Mouse (Mus musculus) hindbrain, embryonic 14.5 days (tissue): ENCODE data around the gene Sdr39u1. TPM values are rescaled to one million over a fixed set of nuclear protein-coding genes. Genes with fewer than 3 reads are reported as not detected.

Experiments used
- ATAC-seq: fragments of 200-750 bp; cut with Nextera tagmentation; 2 replicates; pipeline ENCODE4 v1.8.0; 2017; ENCODE audit warnings: moderate number of reproducible peaks, mild to moderate bottlenecking, moderate TSS enrichment, moderate library complexity; ENCODE audit not compliant: low FRiP score
- DNase-seq: peaks from one replicate; pipeline ENCODE4 v3.0.0-alpha.2; 2015; ENCODE audit warnings: low spot score
- H3K27ac ChIP-seq: fragments of 300-500 bp; sonication (generic); 2 replicates; pipeline ENCODE4 v1.5.1; 2014; ENCODE audit warnings: mild to moderate bottlenecking, moderate library complexity
- H3K27me3 ChIP-seq: fragments of 300-500 bp; sonication (generic); 2 replicates; pipeline ENCODE4 v1.6.1; 2014; ENCODE audit warnings: mild to moderate bottlenecking, low read length, mixed read lengths; ENCODE audit not compliant: control insufficient read depth, insufficient read depth
- H3K36me3 ChIP-seq: fragments of 300-500 bp; sonication (generic); replicated peaks from 2 replicates; pipeline ENCODE4 v1.6.1; 2014; ENCODE audit not compliant: control insufficient read depth, insufficient read depth
- H3K4me1 ChIP-seq: fragments of 300-500 bp; sonication (generic); replicated peaks from 2 replicates; pipeline ENCODE4 v1.6.1; 2014; ENCODE audit warnings: antibody characterized with exemption, low read length, mixed read lengths; ENCODE audit not compliant: control insufficient read depth, insufficient read depth
- H3K4me2 ChIP-seq: fragments of 300-500 bp; sonication (generic); replicated peaks from 2 replicates; pipeline ENCODE4 v1.6.1; 2014; ENCODE audit warnings: mild to moderate bottlenecking, moderate library complexity
- H3K4me3 ChIP-seq: fragments of 300-500 bp; sonication (generic); replicated peaks from 2 replicates; pipeline ENCODE4 v1.5.1; 2014; ENCODE audit warnings: mild to moderate bottlenecking, low read length
- H3K9ac ChIP-seq: fragments of 300-500 bp; sonication (generic); 2 replicates; pipeline ENCODE4 v1.6.1; 2014
- H3K9me3 ChIP-seq: fragments of 300-500 bp; sonication (generic); 2 replicates; pipeline ENCODE4 v1.6.1; 2016; ENCODE audit warnings: low read length; ENCODE audit not compliant: control insufficient read depth
- WGBS: fragments of 180-500 bp; shearing (Covaris S2); extraction: QIAGEN DNeasy Blood & Tissue Kit; methylation state at CpG from one replicate; pipeline ENCODE4 v1.1.7; 2014; 5-methylcytosine and 5-hydroxymethylcytosine counted together
- polyA plus RNA-seq: library from polyadenylated mRNA; unstranded; fragments of >200 nt; fragmentation: Nextera tagmentation; extraction: Ambion mirVana; gene quantifications from 2 replicates; pipeline ENCODE4 v1.2.1, GENCODE M21; 2014

Sdr39u1 gene
- polyA plus RNA-seq, 1 experiment from 2014 or later, result 131 TPM

DNA sequence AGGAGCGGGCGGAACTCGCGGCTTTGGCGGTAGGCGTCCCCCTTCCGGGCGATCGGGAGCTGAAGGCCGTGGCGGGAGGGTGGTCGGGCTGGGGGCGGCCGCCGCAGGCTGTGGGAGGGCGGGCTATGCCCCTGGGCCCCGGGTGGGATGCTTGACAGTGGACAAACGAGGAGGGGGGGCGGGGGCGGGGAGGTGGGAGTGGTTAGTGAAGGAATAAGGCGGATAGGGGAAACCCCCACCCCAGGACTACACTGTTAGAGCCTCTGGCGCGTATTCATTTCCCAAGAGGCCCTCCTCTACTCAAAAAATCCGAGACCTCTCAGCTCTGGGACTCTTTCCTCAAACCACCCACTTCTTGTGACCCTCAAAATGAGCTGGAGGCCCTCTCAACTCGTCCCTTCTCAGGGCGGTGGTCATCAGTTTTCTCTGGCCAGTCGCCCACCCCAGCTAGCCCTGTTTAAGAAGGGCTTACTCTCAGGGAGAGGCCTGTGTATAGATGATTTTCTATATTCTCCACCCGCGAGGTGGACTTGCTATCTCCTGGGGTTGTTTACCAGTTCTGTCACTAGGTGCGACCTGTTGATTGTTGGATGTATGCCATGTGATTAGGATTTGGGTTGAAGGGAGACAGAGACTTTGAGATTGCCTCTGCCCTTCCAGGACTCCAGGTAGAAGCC lies 14.8 kb downstream of the Sdr39u1 start:
- ATAC-seq (peak; percentile 72), DNase-seq (no peak)
- peak overlapping the region; percentile 71 for H3K27ac ChIP-seq
- whole genome bisulfite sequencing, result 1% methylated on average over 18 of the region's 30 CpGs
- no peaks in the 10 kb centered on the region for H3K9me3 ChIP-seq
- H3K4me2 ChIP-seq, result peak overlapping the region; percentile 71
- peak overlapping the region; percentile 75 for H3K9ac ChIP-seq
- H3K36me3 ChIP-seq, result peaks cover 33% of the 10 kb centered on the region
- H3K27me3 ChIP-seq, result no peaks in the 10 kb centered on the region
- H3K4me1 ChIP-seq, result peaks cover 10% of the 10 kb centered on the region
- peak overlapping the region; percentile 72 for H3K4me3 ChIP-seq

DNA sequence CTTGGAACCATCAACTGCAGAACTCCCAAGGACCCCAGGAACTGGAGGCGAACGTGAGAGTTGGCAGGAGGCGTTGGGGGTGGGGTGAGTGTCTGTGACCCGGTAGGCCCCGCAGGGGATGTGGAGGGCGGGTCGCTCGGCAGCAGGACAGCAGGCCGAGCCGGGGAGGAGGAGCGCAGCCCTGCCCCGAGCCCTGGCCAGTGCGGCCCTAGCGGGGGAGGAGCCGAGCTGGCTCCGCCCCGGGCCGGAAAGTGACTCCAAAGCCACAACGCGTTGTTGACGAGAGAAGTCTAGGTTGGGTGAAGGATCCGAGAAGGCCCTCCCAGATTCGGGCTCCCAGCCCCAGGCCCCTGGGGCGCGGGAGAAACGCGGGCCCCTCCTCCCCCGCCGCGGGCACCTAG lies 15.4 kb downstream of the Sdr39u1 start, which contains the start of gene Khnyn:
Gene Khnyn, plus strand, starts transcription at position 235 of the 401 bp plus-strand sequence.
- ATAC-seq, result peak; percentile 91
- peak; percentile 79 for DNase-seq
- Histone ChIP-seq H3K4me1 (peaks cover 10% of the 10 kb centered on the region), H3K4me2 (peak within 1 kb of the TSS; percentile 71), H3K9me3 (no peaks in the 10 kb centered on the region), H3K36me3 (peaks cover 27% of the 10 kb centered on the region), H3K9ac (peak within 1 kb of the TSS; percentile 75), H3K4me3 (peak within 1 kb of the TSS; percentile 72), H3K27me3 (no peaks in the 10 kb centered on the region), H3K27ac (peak within 1 kb of the TSS; percentile 71)
- under 1% methylated on average over 27 of the region's 30 CpGs for WGBS

DNA sequence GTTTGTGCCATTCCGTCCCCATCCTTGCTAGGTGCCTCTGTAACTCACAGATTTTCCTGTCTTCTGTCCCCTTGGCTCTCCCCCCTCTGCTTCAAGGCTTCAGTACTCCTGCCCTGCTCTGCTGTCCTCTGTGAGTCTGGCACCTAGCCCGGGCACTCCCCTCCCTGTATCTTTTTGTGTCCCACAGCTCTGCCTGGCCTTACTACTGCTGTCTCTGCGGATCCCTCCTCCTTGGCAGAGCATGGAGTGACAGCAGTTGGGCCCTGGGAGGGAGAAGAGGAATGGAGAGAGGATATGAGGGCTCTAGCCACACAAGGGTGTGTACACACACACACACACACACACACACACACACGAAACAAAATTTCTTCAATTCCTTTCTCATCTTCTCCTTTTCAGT lies 15.9 kb downstream of the Sdr39u1 start, which contains the start of gene Cbln3:
Gene Cbln3, minus strand, starts transcription at position 227 of the 400 bp plus-strand sequence.
- ATAC-seq (peak; percentile 18; the same call in 1 of the 2 replicates), DNase-seq (peak; percentile 42)
- no peaks in the 10 kb centered on the region for H3K9me3 ChIP-seq
- peaks cover 10% of the 10 kb centered on the region for H3K4me1 ChIP-seq
- 36% methylated on average over 4 of the region's 4 CpGs for WGBS
- peak within 1 kb of the TSS; percentile 72 for H3K4me3 ChIP-seq
- no peaks in the 10 kb centered on the region for H3K27me3 ChIP-seq
- peaks cover 22% of the 10 kb centered on the region for H3K36me3 ChIP-seq
- H3K27ac ChIP-seq, result peak within 1 kb of the TSS; percentile 71
- peak within 1 kb of the TSS; percentile 75 for H3K9ac ChIP-seq
- H3K4me2 ChIP-seq, result peak within 1 kb of the TSS; percentile 71

DNA sequence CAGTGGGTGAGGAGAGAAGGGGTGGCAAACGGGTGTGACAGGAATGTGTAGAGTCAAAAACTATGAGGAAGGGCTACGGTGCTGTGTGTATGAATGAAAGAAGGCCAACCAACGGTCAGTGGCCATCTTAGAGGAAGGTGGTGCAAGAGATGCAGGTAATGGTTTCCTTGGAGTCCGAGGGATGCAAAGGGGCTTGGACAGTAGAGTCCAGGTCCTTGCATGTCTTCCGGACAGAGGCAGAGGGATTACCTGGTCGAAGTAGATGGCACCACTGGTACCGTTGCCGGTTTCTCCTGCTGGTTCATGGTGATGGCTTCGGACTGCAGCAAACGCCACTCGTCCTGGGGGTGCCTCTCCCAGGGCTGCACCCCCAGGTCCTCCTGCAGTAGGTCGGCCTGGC lies 16.4 kb downstream of the Sdr39u1 start:
- ATAC-seq (no peak), DNase-seq (no peak)
- no peak overlapping the region for H3K9ac ChIP-seq
- no peak overlapping the region for H3K27ac ChIP-seq
- H3K4me3 ChIP-seq, result no peak overlapping the region
- no peaks in the 10 kb centered on the region for H3K27me3 ChIP-seq
- WGBS, result 89% methylated on average over 12 of the region's 12 CpGs
- H3K36me3 ChIP-seq, result peaks cover 18% of the 10 kb centered on the region
- no peaks in the 10 kb centered on the region for H3K9me3 ChIP-seq
- H3K4me1 ChIP-seq, result peaks cover 10% of the 10 kb centered on the region
- H3K4me2 ChIP-seq, result no peak overlapping the region

DNA sequence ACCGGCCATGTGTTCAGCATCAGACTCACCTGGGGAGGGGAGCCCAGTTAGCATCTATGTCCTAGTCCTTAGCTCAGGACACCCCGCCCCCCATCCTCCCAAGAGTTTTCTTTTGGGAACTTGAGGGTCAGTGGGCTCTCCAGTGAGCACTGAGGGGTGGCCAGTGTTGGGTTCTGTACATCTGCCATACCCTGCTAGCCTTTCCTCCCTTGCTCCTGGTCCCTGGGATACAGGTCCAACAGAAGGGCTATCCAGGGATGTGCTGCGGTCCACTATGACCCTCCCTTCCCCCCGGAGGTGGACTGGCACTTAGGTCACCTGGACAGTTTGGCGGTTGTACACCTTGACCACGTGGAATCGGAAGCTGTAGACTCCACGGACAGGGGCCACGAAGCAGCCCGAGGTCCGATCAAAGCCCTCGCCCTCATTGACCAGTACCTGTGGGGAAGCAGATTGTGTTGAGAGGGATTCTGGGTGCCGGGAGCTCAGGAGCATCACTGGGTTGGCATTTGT lies 16.9 kb downstream of the Sdr39u1 start:
- H3K4me3 ChIP-seq, result no peak overlapping the region
- no peak for ATAC-seq

DNA sequence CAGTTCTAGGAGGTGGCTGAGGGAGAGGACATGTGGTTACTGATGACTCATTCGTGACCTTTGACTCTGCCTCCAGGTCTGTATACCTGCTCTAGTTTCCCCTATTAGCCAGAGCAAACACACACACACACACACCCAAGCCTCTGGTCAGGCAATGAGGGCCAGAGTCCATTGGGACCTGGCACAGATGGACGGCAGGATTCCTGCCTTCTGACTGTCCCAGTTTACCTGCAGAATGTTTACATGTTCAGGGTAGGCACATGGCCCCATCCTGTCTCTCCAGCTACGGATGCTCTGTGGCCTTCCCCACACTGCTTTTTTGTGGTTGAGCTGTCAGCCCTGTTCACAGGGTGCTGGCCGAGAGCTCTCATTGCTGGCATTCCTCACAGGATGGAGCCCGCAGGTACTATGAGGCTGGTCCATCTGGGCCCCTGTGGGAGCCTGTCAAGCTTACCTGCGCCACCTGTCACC lies 17.9 kb downstream of the Sdr39u1 start:
- 74% methylated on average over 6 of the region's 6 CpGs for WGBS
- no peaks in the 10 kb centered on the region for H3K9me3 ChIP-seq
- H3K4me1 ChIP-seq, result peaks cover 10% of the 10 kb centered on the region
- H3K36me3 ChIP-seq, result peaks cover 3% of the 10 kb centered on the region
- ATAC-seq (no peak), DNase-seq (no peak)
- H3K9ac ChIP-seq, result no peak overlapping the region
- no peak overlapping the region for H3K27ac ChIP-seq
- no peak overlapping the region for H3K4me2 ChIP-seq
- H3K27me3 ChIP-seq, result no peaks in the 10 kb centered on the region
- H3K4me3 ChIP-seq, result no peak overlapping the region

More for the DNA sequence above, 16.9 kb downstream of the Sdr39u1 start:
- WGBS, result 94% methylated on average over 13 of the region's 13 CpGs
- no peak for DNase-seq
- no peak overlapping the region for H3K27ac ChIP-seq
- H3K4me2 ChIP-seq, result no peak overlapping the region
- H3K27me3 ChIP-seq, result no peaks in the 10 kb centered on the region
- peaks cover 13% of the 10 kb centered on the region for H3K36me3 ChIP-seq
- H3K4me1 ChIP-seq, result peaks cover 10% of the 10 kb centered on the region
- H3K9ac ChIP-seq, result no peak overlapping the region
- H3K9me3 ChIP-seq, result no peaks in the 10 kb centered on the region

DNA sequence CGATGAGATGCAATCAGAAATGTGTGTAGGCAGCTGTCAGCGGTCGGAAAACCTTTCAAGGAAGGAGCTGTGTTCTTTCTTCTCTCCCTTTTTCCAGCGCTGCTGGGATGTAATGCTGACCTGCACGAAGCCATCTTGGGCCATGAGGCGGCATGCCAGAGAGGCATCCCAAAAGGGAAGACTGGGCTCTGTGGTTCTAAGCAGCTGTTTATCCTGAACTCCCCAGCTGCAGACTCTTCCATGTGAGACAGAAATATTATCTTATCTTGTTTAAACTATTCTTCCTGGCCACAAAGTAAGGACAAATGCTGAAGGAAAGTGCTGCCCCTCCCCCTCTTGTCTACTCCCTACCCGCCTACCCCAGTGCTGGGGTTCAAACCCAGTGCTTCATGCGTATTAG lies 19.1 kb downstream of the Sdr39u1 start:
- DNase-seq, result no peak
- WGBS, result 83% methylated on average over 8 of the region's 8 CpGs
- no peak overlapping the region for H3K27ac ChIP-seq
- H3K27me3 ChIP-seq, result no peaks in the 10 kb centered on the region
- H3K9me3 ChIP-seq, result no peaks in the 10 kb centered on the region
- H3K4me3 ChIP-seq, result no peak overlapping the region
- no peak overlapping the region for H3K4me2 ChIP-seq
- ATAC-seq, result no peak
- H3K36me3 ChIP-seq, result no peaks in the 10 kb centered on the region
- H3K4me1 ChIP-seq, result peaks cover 10% of the 10 kb centered on the region
- H3K9ac ChIP-seq, result no peak overlapping the region

DNA sequence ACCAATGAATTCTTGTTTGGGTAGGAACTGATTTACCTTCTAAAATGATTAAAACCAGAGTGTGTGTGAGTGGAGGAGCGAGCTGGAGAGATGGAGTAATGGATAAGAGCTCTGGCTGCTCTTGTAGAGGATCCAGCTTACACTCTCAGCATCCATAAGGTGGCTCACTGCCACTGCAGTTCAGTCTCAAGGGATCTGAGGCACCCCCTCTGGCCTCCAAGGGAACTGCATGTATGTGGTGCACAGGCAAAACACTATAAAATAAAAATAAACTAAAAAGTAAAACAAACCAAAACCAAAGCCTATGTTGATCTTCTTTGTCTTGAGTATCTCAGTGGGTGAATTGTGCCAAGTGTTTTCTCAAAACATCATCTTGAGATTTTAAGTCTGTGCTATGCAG lies 20.5 kb downstream of the Sdr39u1 start:
- 28% methylated on average over 1 of the region's 1 CpGs for WGBS
- Histone ChIP-seq H3K4me2 (no peak overlapping the region), H3K4me1 (peaks cover 5% of the 10 kb centered on the region; the same call in 1 of the 2 replicates), H3K9ac (no peak overlapping the region), H3K36me3 (no peaks in the 10 kb centered on the region), H3K4me3 (no peak overlapping the region), H3K9me3 (no peaks in the 10 kb centered on the region), H3K27me3 (no peaks in the 10 kb centered on the region), H3K27ac (no peak overlapping the region)
- DNase-seq (peak; percentile 59), ATAC-seq (no peak)

DNA sequence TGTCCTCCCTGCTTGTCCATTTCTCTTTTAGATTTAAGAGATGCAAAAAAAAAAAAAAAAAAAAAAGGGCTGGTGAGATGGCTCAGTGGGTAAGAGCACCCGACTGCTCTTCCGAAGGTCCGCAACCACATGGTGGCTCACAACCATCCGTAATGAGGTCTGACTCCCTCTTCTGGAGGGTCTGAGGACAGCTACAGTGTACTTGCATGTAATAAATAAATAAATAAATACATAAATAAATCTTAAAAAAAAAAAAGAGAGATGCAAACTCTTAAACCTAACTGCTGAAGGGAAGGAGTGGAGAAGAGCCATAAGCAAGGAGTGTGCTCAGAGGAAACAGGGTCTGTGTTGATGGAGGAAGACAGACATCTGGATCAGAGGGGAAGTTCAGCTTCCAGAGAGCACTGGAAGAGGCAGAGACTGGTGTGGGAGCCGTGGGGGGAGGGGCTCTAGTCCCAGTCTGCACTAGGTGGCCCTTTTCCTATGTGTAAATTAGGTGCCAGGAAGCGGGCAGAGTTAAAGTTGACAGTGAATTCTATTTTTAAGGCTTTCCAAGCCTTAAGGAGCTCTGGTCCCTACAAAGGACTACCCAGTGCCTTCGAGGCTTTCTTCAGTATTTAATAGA lies 21.7 kb downstream of the Sdr39u1 start:
- no peak overlapping the region for H3K9ac ChIP-seq
- H3K9me3 ChIP-seq, result no peaks in the 10 kb centered on the region
- no peak overlapping the region for H3K4me3 ChIP-seq
- DNase-seq (no peak), ATAC-seq (no peak)
- H3K4me1 ChIP-seq, result no peaks in the 10 kb centered on the region
- H3K27ac ChIP-seq, result no peak overlapping the region
- H3K36me3 ChIP-seq, result no peaks in the 10 kb centered on the region
- 33% methylated on average over 7 of the region's 7 CpGs for WGBS
- H3K27me3 ChIP-seq, result no peaks in the 10 kb centered on the region
- no peak overlapping the region for H3K4me2 ChIP-seq
